Mouse (Mus musculus): ENCODE measurements around the gene Zfp449. TPM values are rescaled to one million over a fixed set of nuclear protein-coding genes. Genes with fewer than 3 reads are reported as not detected.
A peak's percentile ranks its signal among the peaks of the same experiment; 100 is the strongest.
"Not testable (repeated sequence)": the region's sequence is repeated elsewhere in the genome, so short reads cannot be mapped to it uniquely, and the experiment has no call there.

Zfp449 gene
- total and polyA plus RNA-seq, 3 experiments: 1.4 to 5.5 (median 4.0) TPM

GRCm38 (mm10) chrX:56340305-56340704 is 5.9 kb upstream of the Zfp449 start:
- Histone ChIP-seq H3K27me3 (ENCODE audit: control insufficient read depth, insufficient read depth, low read length) (no peaks in the 10 kb centered on the region), H3K4me1 (ENCODE audit: control insufficient read depth, insufficient read depth, low read length) (no peaks in the 10 kb centered on the region), H3K27ac (no peak overlapping the region), H3K4me3 (no peak overlapping the region), H3K36me3 (ENCODE audit: control insufficient read depth, insufficient read depth, low read length) (no peaks in the 10 kb centered on the region), H3K79me2 (replicated peaks; ENCODE audit: control insufficient read depth, insufficient read depth, low read length) (no peaks in the 10 kb centered on the region), H3K9ac (ENCODE audit: low read depth, low read length) (no peak overlapping the region)
- DNase-seq: no peak
- TF ChIP-seq EP300 (IDR thresholded peaks at IDR 0.05; ENCODE audit: insufficient read depth, low read depth, low read length) (no peak), POLR2A (IDR thresholded peaks at IDR 0.05; ENCODE audit: insufficient read depth, low read depth, low read length) (no peak), CTCF (IDR thresholded peaks at IDR 0.05) (peak; percentile 63)
- intact Hi-C loops (cut with DNase I): no loop called here

GRCm38 (mm10) chrX:56342921-56343320 is 3.3 kb upstream of the Zfp449 start:
- DNase-seq: no peak
- no peak overlapping the region for H3K27ac ChIP-seq
- H3K4me1 ChIP-seq (ENCODE audit: control insufficient read depth, insufficient read depth, low read length): no peaks in the 10 kb centered on the region; the same call in 1 of the 2 replicates
- no peak overlapping the region for H3K4me3 ChIP-seq
- intact Hi-C loops (cut with DNase I): no loop called here
- H3K36me3 ChIP-seq (ENCODE audit: control insufficient read depth, insufficient read depth, low read length): no peaks in the 10 kb centered on the region
- TF ChIP-seq CTCF (IDR thresholded peaks at IDR 0.05) (no peak), POLR2A (IDR thresholded peaks at IDR 0.05; ENCODE audit: insufficient read depth, low read depth, low read length) (no peak), EP300 (IDR thresholded peaks at IDR 0.05; ENCODE audit: insufficient read depth, low read depth, low read length) (no peak)
- 59% methylated on average over 3 of the region's 3 CpGs for WGBS
- H3K9ac ChIP-seq (ENCODE audit: low read depth, low read length): no peak overlapping the region
- H3K27me3 ChIP-seq (ENCODE audit: control insufficient read depth, insufficient read depth, low read length): no peaks in the 10 kb centered on the region
- H3K79me2 ChIP-seq (replicated peaks; ENCODE audit: control insufficient read depth, insufficient read depth, low read length): no peaks in the 10 kb centered on the region

GRCm38 (mm10) chrX:56346932-56347253 is 693 bp downstream of the Zfp449 start:
- intact Hi-C loops (cut with DNase I): no loop called here
- no peaks in the 10 kb centered on the region for H3K36me3 ChIP-seq (ENCODE audit: control insufficient read depth, insufficient read depth, low read length)
- 26% methylated on average over 8 of the region's 8 CpGs for WGBS
- H3K27ac ChIP-seq: no peak overlapping the region
- DNase-seq: peak; percentile 48 to 64
- no peaks in the 10 kb centered on the region; the same call in none of the 2 replicates for H3K4me1 ChIP-seq (ENCODE audit: control insufficient read depth, insufficient read depth, low read length)
- no peaks in the 10 kb centered on the region for H3K27me3 ChIP-seq (ENCODE audit: control insufficient read depth, insufficient read depth, low read length)
- 0 out of 2 replicates have a peak, but pooled peaks cover 2% of the 10 kb centered on the region for H3K79me2 ChIP-seq (replicated peaks; ENCODE audit: control insufficient read depth, insufficient read depth, low read length)
- no peak for TF ChIP-seq EP300 (IDR thresholded peaks at IDR 0.05; ENCODE audit: insufficient read depth, low read depth, low read length)
- no peak for TF ChIP-seq POLR2A (IDR thresholded peaks at IDR 0.05; ENCODE audit: insufficient read depth, low read depth, low read length)
- TF ChIP-seq CTCF (IDR thresholded peaks at IDR 0.05): no peak
- H3K9ac ChIP-seq (ENCODE audit: low read depth, low read length): no peak overlapping the region
- peak overlapping the region; percentile 52 for H3K4me3 ChIP-seq

GRCm38 (mm10) chrX:56374431-56375128 is 28.4 kb downstream of the Zfp449 start, which contains the start of gene Smim10l2a:
Gene Smim10l2a (plus strand): TSS chrX:56374586.
- H3K27ac ChIP-seq; H3K27me3 ChIP-seq (ENCODE audit: control insufficient read depth, insufficient read depth, low read length); intact Hi-C loops (cut with DNase I); H3K36me3 ChIP-seq (ENCODE audit: control insufficient read depth, insufficient read depth, low read length); H3K79me2 ChIP-seq (replicated peaks; ENCODE audit: control insufficient read depth, insufficient read depth, low read length); H3K4me1 ChIP-seq (ENCODE audit: control insufficient read depth, insufficient read depth, low read length): not testable (repeated sequence)
- Histone ChIP-seq H3K4me3 (peak within 1 kb of the TSS; percentile 38; the same call in 1 of the 2 replicates), H3K9ac (ENCODE audit: low read depth, low read length) (peak within 1 kb of the TSS; percentile 72)
- WGBS: 11% methylated on average over 52 of the region's 56 CpGs
- DNase-seq: peak; percentile 19 to 35

GRCm38 (mm10) chrX:56380852-56381251 is 34.7 kb downstream of the Zfp449 start:
- Histone ChIP-seq H3K9ac (ENCODE audit: low read depth, low read length) (no peak overlapping the region), H3K36me3 (ENCODE audit: control insufficient read depth, insufficient read depth, low read length) (no peaks in the 10 kb centered on the region), H3K27me3 (ENCODE audit: control insufficient read depth, insufficient read depth, low read length) (no peaks in the 10 kb centered on the region), H3K27ac (no peak overlapping the region), H3K79me2 (replicated peaks; ENCODE audit: control insufficient read depth, insufficient read depth, low read length) (no peaks in the 10 kb centered on the region), H3K4me3 (no peak overlapping the region), H3K4me1 (ENCODE audit: control insufficient read depth, insufficient read depth, low read length) (no peaks in the 10 kb centered on the region)
- 44% methylated on average over 2 of the region's 2 CpGs for WGBS
- DNase-seq: no peak
- no peak for TF ChIP-seq CTCF (IDR thresholded peaks at IDR 0.05)
- no peak for TF ChIP-seq EP300 (IDR thresholded peaks at IDR 0.05; ENCODE audit: insufficient read depth, low read depth, low read length)
- TF ChIP-seq POLR2A (IDR thresholded peaks at IDR 0.05; ENCODE audit: insufficient read depth, low read depth, low read length): no peak
- intact Hi-C loops (cut with DNase I): no loop called here

GRCm38 (mm10) chrX:56384142-56384541 is 37.9 kb downstream of the Zfp449 start:
- Histone ChIP-seq H3K27me3 (ENCODE audit: control insufficient read depth, insufficient read depth, low read length) (no peaks in the 10 kb centered on the region), H3K36me3 (ENCODE audit: control insufficient read depth, insufficient read depth, low read length) (no peaks in the 10 kb centered on the region), H3K79me2 (replicated peaks; ENCODE audit: control insufficient read depth, insufficient read depth, low read length) (no peaks in the 10 kb centered on the region), H3K4me1 (ENCODE audit: control insufficient read depth, insufficient read depth, low read length) (no peaks in the 10 kb centered on the region), H3K27ac (no peak overlapping the region), H3K9ac (ENCODE audit: low read depth, low read length) (no peak overlapping the region), H3K4me3 (no peak overlapping the region)
- DNase-seq: no peak
- intact Hi-C loops (cut with DNase I): no loop called here
- TF ChIP-seq EP300 (IDR thresholded peaks at IDR 0.05; ENCODE audit: insufficient read depth, low read depth, low read length) (no peak), POLR2A (IDR thresholded peaks at IDR 0.05; ENCODE audit: insufficient read depth, low read depth, low read length) (no peak), CTCF (IDR thresholded peaks at IDR 0.05) (no peak)
- 84% methylated on average over 2 of the region's 2 CpGs for WGBS

Measured in heart, adult 2 months (tissue).